Mouse (Mus musculus) urinary bladder, postnatal 10 days (tissue): ENCODE measurements around the gene Rab1a.
"Not testable (repeated sequence)": the region's sequence is repeated elsewhere in the genome, so short reads cannot be mapped to it uniquely, and the experiment has no call there.

ENCODE experiments used
- DNase-seq: peaks from one replicate; pipeline ENCODE4 v3.0.0; 2022; ENCODE audit warnings: low spot score

Rab1a gene

DNA sequence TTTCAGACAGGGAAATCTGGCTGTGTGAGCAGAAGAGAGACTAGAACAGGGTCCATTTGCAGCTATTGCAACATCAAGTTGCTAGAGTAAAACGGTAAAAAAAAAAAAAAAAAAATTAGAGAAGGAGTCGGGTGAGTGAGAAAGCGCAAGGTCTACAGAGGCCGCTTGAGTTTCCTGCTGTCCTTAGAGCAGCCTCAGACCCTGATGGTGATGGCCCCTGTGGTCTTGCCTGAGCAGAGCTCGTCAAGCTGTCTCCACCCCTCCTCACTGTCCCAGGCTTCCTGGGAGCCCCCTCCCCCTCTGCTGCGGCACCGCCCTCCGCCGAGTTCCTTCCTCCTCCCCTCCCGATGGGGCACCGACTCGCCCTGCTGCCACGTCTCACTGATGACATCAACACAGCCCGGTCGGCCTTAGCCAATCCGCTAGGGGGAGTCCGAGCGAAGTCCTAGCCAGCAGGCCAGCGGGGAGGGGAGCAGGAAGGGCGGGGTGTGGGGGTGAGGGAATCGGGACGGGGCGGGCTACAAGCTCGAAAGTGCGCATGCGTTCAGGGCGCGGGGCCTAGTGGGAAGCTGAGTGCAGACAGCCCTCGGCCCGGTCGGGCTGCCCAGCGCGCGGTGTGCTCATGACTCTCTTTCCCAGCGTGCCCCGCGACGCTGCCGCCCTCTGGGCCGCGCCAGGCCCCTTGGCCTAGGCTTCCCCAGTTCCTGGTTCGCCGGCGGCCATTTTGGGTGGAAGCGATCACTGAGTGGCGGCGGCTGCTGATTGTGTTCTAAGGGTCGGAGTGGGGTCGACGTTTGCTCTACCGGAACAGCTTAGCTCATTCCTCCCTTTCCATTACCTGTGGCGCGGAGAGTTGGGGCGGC lies at the start of gene Rab1a:
TSS of gene Rab1a (plus strand) at position 720 of the 863 bp plus-strand sequence.
- DNase-seq: peak; percentile 100

- no peak for DNase-seq
Measured at GRCm38 (mm10) chr11:20152107-20152901, 48.9 kb upstream of the Rab1a start.

DNA sequence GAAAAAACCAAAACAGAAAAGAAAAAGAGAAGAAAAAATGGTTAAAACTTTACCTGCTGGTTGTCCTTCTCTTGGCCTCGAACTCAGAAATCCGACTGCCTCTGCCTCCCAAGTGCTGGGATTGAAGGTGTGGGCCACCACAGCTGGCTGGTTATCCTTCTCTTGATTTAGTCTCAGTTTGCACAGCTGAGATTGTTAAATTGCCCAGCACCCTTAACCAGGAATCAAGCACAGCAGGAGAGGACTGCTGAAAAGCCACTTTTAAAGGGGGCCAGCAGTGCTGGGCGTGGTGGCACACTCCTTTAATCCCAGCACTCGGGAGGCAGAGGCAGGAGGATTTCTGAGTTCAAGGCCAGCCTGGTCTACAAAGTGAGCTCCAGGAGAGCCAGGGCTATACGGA lies 47.7 kb upstream of the Rab1a start:
- not testable (repeated sequence) for DNase-seq

GRCm38 (mm10) chr11:20158879-20159278 lies 42.4 kb upstream of the Rab1a start:
- no peak for DNase-seq

GRCm38 (mm10) chr11:20164979-20165867 lies 36.0 kb upstream of the Rab1a start:
- no peak for DNase-seq

DNA sequence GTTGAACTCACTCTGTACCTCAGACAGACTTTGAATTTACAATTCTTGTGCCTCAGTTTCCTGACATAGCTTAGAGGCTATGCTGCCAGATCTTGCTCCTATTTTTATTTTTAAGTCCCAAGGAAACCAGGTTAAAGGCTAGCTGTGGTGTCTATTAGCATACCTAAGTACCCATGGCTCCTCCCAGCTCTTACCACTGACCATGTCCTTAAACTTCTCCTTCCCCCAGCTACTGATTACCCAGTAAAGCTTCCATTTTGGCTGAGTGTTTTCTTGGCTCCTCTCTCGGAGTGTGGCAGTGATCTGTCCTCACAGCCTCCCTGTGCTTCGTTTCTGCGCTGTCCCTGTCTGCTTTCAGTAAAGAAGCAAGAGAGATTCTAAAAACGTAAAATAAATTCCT lies 35.2 kb upstream of the Rab1a start:
- DNase-seq: no peak

DNA sequence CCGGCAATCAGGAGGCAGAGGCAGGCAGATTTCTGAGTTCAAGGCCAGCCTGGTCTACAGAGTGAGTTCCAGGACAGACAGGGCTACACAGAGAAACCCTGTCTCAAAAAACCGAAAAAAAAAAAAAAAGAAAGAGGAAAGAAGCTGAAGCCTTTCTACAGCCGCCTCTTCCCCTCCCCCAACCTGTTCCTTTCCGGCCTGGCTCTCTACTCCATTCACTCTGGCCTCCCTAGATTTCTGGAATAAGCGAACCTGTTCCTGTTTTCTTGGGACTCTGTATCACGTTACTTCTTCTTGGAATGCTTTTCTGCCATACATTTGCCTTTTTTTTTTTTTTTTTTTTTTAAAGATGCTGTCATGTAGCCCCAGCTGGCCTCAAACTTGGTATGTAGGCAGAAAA lies 34.8 kb upstream of the Rab1a start:
- DNase-seq: not testable (repeated sequence)

- no peak for DNase-seq
Measured at GRCm38 (mm10) chr11:20168972-20169371, 32.3 kb upstream of the Rab1a start.

GRCm38 (mm10) chr11:20187271-20187670 lies 14.0 kb upstream of the Rab1a start:
- no peak for DNase-seq

DNA sequence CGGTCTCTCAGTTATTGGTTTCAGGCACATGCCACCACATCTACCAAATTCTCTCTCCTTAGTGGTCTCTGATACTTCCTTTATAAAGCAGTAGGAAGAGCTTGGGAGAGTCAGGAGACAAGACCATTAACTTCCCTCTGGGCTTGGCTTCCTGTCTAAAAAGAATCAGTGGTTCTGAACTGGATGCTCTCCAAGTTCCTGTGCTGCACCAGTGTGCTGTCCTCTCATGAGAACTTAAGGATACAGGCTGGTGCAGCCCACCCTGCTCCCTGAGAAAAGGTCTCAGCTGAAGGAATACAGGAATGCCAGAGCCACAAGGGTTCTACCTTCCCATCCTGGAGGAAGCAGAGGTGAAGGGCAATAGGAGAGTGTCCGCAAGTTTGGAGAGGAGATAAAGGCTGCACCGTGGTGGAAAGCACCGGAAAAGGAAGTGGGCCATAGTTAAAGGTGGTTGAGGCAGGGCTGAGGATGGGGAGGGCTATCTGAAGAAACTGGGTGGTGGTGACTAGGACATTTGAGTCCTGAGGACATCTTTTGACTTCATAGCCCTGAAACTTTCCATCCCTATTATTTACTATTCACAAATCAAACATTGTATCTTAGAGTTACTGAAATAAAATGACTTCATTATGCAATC lies 8.0 kb upstream of the Rab1a start:
- DNase-seq: no peak

DNA sequence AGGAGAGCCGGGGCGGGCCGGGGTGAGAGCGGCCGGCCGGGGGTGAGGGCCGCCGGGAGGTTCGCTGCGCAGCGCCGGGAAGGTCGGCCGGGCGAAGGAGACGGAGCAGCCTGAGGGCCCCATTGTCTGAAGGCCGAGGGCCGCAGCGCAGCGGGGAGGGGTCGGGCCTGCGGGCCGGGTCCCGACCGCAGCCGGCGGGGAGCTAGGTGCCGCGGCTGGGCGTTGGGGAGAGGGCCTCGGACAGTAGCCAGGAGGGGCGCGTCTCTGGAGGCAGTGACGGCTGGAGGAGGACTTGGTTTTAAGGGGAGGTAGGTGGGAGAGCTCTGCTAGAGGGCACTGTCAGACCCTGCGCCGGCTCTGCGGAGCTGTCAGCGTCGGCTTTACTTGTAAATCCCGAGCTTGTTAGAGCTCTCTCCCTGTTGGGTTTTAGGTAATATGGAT lies 449 bp downstream of the Rab1a start:
- peak; percentile 16 for DNase-seq

DNA sequence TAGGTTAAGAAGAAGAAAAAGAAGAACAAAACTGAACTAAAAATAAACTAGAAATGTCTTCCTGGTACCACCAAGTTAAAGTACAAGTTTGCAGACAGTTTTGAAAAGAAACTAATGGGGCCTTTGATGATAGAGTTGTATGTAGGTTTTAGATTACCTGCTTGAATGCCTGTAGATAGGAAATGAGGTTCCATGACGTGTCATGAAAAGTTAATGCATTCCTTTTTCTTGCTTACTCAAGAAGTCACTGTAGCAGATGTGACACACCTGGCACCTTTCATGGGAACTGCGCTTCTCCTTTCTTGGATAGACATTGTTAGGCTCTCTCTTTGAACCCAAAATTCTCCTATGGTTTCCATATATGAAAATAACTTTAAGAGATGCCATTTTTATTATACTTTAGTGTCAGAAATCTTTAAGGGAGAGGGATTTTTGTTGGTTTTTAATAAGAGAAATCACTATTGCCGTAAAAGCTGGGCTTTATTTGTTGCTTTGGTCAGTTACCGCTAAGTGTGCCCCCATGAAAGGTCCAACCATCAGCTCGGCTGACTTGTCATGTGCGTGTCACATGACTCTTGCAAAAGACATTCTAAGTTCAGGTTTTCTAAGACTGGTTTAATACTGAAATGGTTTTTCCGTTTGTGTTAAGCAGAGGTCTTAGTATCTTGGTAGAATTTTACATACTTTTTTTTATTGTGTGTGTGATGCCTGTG lies 1.2 kb downstream of the Rab1a start:
- DNase-seq: no peak

DNA sequence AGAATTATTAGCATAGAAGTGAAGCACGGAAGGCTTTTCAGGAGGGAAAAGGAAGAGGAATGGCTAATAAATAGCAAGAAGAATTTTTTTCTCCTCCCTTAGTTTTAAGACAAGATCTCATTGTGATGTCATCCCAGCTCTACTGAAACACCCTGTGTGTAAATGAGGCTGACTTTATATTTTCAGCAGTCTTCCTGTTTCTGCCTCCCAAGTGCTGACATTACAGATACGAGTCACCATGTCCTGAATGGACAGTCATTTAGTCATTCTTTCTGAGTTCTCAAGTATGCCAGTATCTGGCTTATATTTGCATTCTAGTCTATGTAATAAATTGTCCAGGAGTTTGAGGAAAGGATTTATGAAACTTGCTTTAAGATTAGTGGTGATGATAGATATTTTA lies 3.1 kb downstream of the Rab1a start:
- no peak for DNase-seq

DNA sequence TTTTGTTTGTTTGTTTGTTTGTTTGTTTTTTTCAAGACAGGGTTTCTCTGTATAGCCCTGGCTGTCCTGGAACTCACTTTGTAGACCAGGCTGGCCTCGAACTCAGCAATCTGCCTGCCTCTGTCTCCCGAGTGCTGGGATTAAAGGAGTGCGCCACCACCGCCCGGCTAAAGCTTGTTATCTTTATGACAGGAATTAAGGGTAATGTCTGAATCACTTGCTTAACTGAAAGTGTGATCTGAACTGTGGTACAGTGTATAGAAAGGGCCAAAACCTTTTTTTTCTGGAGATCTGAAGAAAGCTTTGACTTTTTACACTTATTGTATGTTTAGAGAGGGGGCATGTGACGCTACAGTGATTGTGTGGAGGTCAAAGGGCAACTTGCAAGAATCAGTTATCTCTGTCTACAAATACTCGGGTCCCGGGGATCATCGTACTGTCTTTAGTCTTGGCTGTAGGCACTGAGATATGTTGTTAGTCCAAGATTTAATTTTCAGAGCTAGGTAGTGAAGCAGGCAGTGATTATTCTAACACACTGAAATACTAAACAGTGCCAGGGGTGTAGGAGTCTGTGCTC lies 3.7 kb downstream of the Rab1a start:
- DNase-seq: no peak

- no peak for DNase-seq
Measured at GRCm38 (mm10) chr11:20205538-20205937, 4.3 kb downstream of the Rab1a start.

GRCm38 (mm10) chr11:20206626-20207223 lies 5.5 kb downstream of the Rab1a start:
- DNase-seq: no peak

DNA sequence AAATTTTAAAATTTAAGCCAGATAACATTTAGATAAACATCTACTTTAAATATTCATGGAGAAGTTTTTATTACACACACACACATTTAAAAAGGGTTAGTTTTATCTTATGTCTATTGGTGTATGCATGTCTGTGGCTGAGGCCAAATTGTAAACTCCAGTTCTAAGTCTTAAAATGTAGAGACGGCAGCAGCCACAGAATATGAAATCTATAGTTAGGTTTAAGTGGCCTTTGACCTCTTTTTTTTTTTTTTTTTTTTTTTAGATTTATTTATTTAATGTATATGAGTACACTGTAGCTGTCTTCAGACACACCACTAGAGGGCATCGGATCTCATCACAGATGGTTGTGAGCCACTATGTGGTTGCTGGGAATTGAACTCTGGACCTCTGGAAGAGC lies 6.4 kb downstream of the Rab1a start:
- DNase-seq: no peak

GRCm38 (mm10) chr11:20211838-20212237 lies 10.6 kb downstream of the Rab1a start:
- no peak for DNase-seq

GRCm38 (mm10) chr11:20214779-20215178 lies 13.5 kb downstream of the Rab1a start:
- no peak for DNase-seq

- no peak for DNase-seq
Measured at GRCm38 (mm10) chr11:20216415-20216814, 15.2 kb downstream of the Rab1a start.
